Mouse (Mus musculus) midbrain, embryonic 14.5 days (tissue): Measurements from ENCODE around the gene Olfr714. TPM values are rescaled to one million over a fixed set of nuclear protein-coding genes. Genes with fewer than 3 reads are reported as not detected.
"Not testable (repeated sequence)": the region's sequence is repeated elsewhere in the genome, so short reads cannot be mapped to it uniquely, and the experiment has no call there.

Experiments used
- ATAC-seq: fragments of 200-750 bp; cut with Nextera tagmentation; 2 replicates; pipeline ENCODE4 v1.8.0; 2017; ENCODE audit warnings: moderate number of reproducible peaks, moderate library complexity; ENCODE audit not compliant: low FRiP score, low TSS enrichment
- DNase-seq: peaks from one replicate; pipeline ENCODE4 v3.0.0-alpha.2; 2015
- H3K27ac ChIP-seq: fragments of 300-500 bp; sonication (generic); replicated peaks from 2 replicates; pipeline ENCODE4 v1.5.1; 2014; ENCODE audit warnings: mild to moderate bottlenecking, low read depth, low read length, moderate library complexity
- H3K27me3 ChIP-seq: fragments of 300-500 bp; sonication (generic); 2 replicates; pipeline ENCODE4 v1.6.1; 2014; ENCODE audit warnings: low read length, control low read depth, mixed read lengths; ENCODE audit not compliant: control insufficient read depth, insufficient read depth
- H3K36me3 ChIP-seq: fragments of 300-500 bp; sonication (generic); 2 replicates; pipeline ENCODE4 v1.6.1; 2014; ENCODE audit warnings: low read length, control low read depth; ENCODE audit not compliant: control insufficient read depth, insufficient read depth
- H3K4me1 ChIP-seq: fragments of 300-500 bp; sonication (generic); 2 replicates; pipeline ENCODE4 v1.6.1; 2014; ENCODE audit warnings: mild to moderate bottlenecking, antibody characterized with exemption, low read length, control low read depth; ENCODE audit not compliant: control insufficient read depth, insufficient read depth
- H3K4me2 ChIP-seq: fragments of 300-500 bp; sonication (generic); 2 replicates; pipeline ENCODE4 v1.6.1; 2014; ENCODE audit warnings: mild to moderate bottlenecking, low read length, moderate library complexity
- H3K4me3 ChIP-seq: fragments of 300-500 bp; sonication (generic); replicated peaks from 2 replicates; pipeline ENCODE4 v1.5.1; 2014; ENCODE audit warnings: low read depth, low read length
- H3K9ac ChIP-seq: fragments of 300-500 bp; sonication (generic); replicated peaks from 2 replicates; pipeline ENCODE4 v1.6.1; 2014; ENCODE audit warnings: mild to moderate bottlenecking, low read length, moderate library complexity
- H3K9me3 ChIP-seq: fragments of 300-500 bp; sonication (generic); 2 replicates; pipeline ENCODE4 v1.6.1; 2016; ENCODE audit warnings: low read length, control low read depth, mixed read lengths; ENCODE audit not compliant: control insufficient read depth
- WGBS: fragments of 180-500 bp; shearing (Covaris S2); extraction: QIAGEN DNeasy Blood & Tissue Kit; methylation state at CpG from one replicate; pipeline ENCODE4 v1.1.7; 2014; 5-methylcytosine and 5-hydroxymethylcytosine counted together
- polyA plus RNA-seq: library from polyadenylated mRNA; unstranded; fragments of >200 nt; fragmentation: Nextera tagmentation; extraction: Ambion mirVana; gene quantifications from 2 replicates; pipeline ENCODE4 v1.2.1, GENCODE M21; 2014

The Olfr714 gene
- polyA plus RNA-seq: not detected in 2 replicates

GRCm38 (mm10) chr7:107070681-107071080 is at the start of gene Olfr714:
Olfr714 (plus strand) TSS chr7:107070981.
- Histone ChIP-seq H3K27ac (no peak within 1 kb of the TSS), H3K27me3 (no peaks in the 10 kb centered on the region), H3K4me1 (no peaks in the 10 kb centered on the region), H3K9ac (no peak within 1 kb of the TSS), H3K4me2 (no peak within 1 kb of the TSS), H3K36me3 (no peaks in the 10 kb centered on the region), H3K9me3 (no peaks in the 10 kb centered on the region), H3K4me3 (no peak within 1 kb of the TSS)
- DNase-seq (no peak), ATAC-seq (no peak)
- 90% methylated on average over 2 of the region's 2 CpGs for WGBS

GRCm38 (mm10) chr7:107030874-107031273 is 39.9 kb upstream of the Olfr714 start, which contains the start of gene Olfr713:
Olfr713 (plus strand) TSS chr7:107031174.
- no peak within 1 kb of the TSS for H3K27ac ChIP-seq
- H3K27me3 ChIP-seq: no peaks in the 10 kb centered on the region
- H3K4me2 ChIP-seq: no peak within 1 kb of the TSS
- DNase-seq (no peak), ATAC-seq (no peak)
- no peaks in the 10 kb centered on the region for H3K4me1 ChIP-seq
- no peaks in the 10 kb centered on the region for H3K36me3 ChIP-seq
- H3K4me3 ChIP-seq: no peak within 1 kb of the TSS
- H3K9me3 ChIP-seq: no peaks in the 10 kb centered on the region
- WGBS: 86% methylated on average over 1 of the region's 1 CpGs
- H3K9ac ChIP-seq: no peak within 1 kb of the TSS

- Histone ChIP-seq H3K4me1 (no peaks in the 10 kb centered on the region), H3K4me3 (no peak overlapping the region), H3K27me3 (no peaks in the 10 kb centered on the region), H3K9me3 (no peaks in the 10 kb centered on the region), H3K4me2 (no peak overlapping the region), H3K27ac (no peak overlapping the region), H3K9ac (no peak overlapping the region), H3K36me3 (no peaks in the 10 kb centered on the region)
- 86% methylated on average over 2 of the region's 2 CpGs for WGBS
- ATAC-seq (no peak), DNase-seq (no peak)
Observed at GRCm38 (mm10) chr7:107039934-107040563, 30.7 kb upstream of the Olfr714 start.

GRCm38 (mm10) chr7:107043136-107043535 is 27.6 kb upstream of the Olfr714 start:
- Histone ChIP-seq H3K4me3 (no peak overlapping the region), H3K4me1 (no peaks in the 10 kb centered on the region), H3K9ac (no peak overlapping the region), H3K36me3 (no peaks in the 10 kb centered on the region), H3K27me3 (no peaks in the 10 kb centered on the region), H3K27ac (no peak overlapping the region), H3K9me3 (no peaks in the 10 kb centered on the region), H3K4me2 (no peak overlapping the region)
- 95% methylated on average over 3 of the region's 3 CpGs for WGBS
- ATAC-seq: no peak
- DNase-seq: no peak

- Histone ChIP-seq H3K4me3 (no peak overlapping the region), H3K9ac (no peak overlapping the region)
- 83% methylated on average over 1 of the region's 1 CpGs for WGBS
Observed at GRCm38 (mm10) chr7:107044407-107044806, 26.4 kb upstream of the Olfr714 start.

GRCm38 (mm10) chr7:107045833-107046232 is 24.9 kb upstream of the Olfr714 start:
- Histone ChIP-seq H3K27ac (no peak overlapping the region), H3K27me3 (no peaks in the 10 kb centered on the region), H3K9me3 (no peaks in the 10 kb centered on the region), H3K36me3 (no peaks in the 10 kb centered on the region), H3K9ac (no peak overlapping the region), H3K4me3 (no peak overlapping the region), H3K4me1 (no peaks in the 10 kb centered on the region), H3K4me2 (no peak overlapping the region)
- WGBS: 5% methylated on average over 5 of the region's 5 CpGs
- DNase-seq: peak; percentile 86
- ATAC-seq: peak; percentile 58; the same call in 1 of the 2 replicates

More at GRCm38 (mm10) chr7:107044407-107044806, 26.4 kb upstream of the Olfr714 start:
- H3K27me3 ChIP-seq: no peaks in the 10 kb centered on the region
- no peaks in the 10 kb centered on the region for H3K4me1 ChIP-seq
- no peak for ATAC-seq
- H3K9me3 ChIP-seq: no peaks in the 10 kb centered on the region
- no peak overlapping the region for H3K4me2 ChIP-seq
- H3K36me3 ChIP-seq: no peaks in the 10 kb centered on the region
- no peak overlapping the region for H3K27ac ChIP-seq
- DNase-seq: no peak

- DNase-seq: peak; percentile 0
- Histone ChIP-seq H3K27me3 (no peaks in the 10 kb centered on the region), H3K9me3 (no peaks in the 10 kb centered on the region), H3K4me3 (no peak overlapping the region), H3K9ac (no peak overlapping the region), H3K36me3 (no peaks in the 10 kb centered on the region), H3K27ac (no peak overlapping the region), H3K4me1 (no peaks in the 10 kb centered on the region), H3K4me2 (no peak overlapping the region)
- ATAC-seq: no peak
- 33% methylated on average over 3 of the region's 3 CpGs for WGBS
Observed at GRCm38 (mm10) chr7:107047578-107047977, 23.2 kb upstream of the Olfr714 start.

- H3K36me3 ChIP-seq: no peaks in the 10 kb centered on the region
- DNase-seq: no peak
- no peaks in the 10 kb centered on the region for H3K27me3 ChIP-seq
- ATAC-seq: no peak
- 44% methylated on average over 1 of the region's 1 CpGs for WGBS
- H3K27ac ChIP-seq: no peak within 1 kb of the TSS
- no peak within 1 kb of the TSS for H3K4me3 ChIP-seq
- H3K4me1 ChIP-seq: no peaks in the 10 kb centered on the region
- H3K9ac ChIP-seq: no peak within 1 kb of the TSS
- H3K4me2 ChIP-seq: no peak within 1 kb of the TSS
- no peaks in the 10 kb centered on the region for H3K9me3 ChIP-seq
Observed at GRCm38 (mm10) chr7:107092920-107093319, 22.1 kb downstream of the Olfr714 start, which contains the start of gene Olfr17. Olfr17 (plus strand) TSS chr7:107093220.

GRCm38 (mm10) chr7:107110269-107110668 is 39.5 kb downstream of the Olfr714 start, which contains the start of gene Olfr715b:
Olfr715b (minus strand) TSS chr7:107110369.
- ATAC-seq, H3K4me2 ChIP-seq, H3K9ac ChIP-seq, H3K4me3 ChIP-seq, H3K36me3 ChIP-seq, H3K27me3 ChIP-seq, H3K4me1 ChIP-seq, H3K9me3 ChIP-seq, DNase-seq, H3K27ac ChIP-seq: not testable (repeated sequence)
- 85% methylated on average over 1 of the region's 2 CpGs for WGBS
